Mouse (Mus musculus) kidney, embryonic 15.5 days (tissue): ENCODE data around the gene Llgl1. TPM values are rescaled to one million over a fixed set of nuclear protein-coding genes. Genes with fewer than 3 reads are reported as not detected.

Source experiments
- ATAC-seq: fragments of 200-750 bp; cut with Nextera tagmentation; replicated peaks from 2 replicates; pipeline ENCODE4 v1.8.0; 2017; ENCODE audit warnings: moderate TSS enrichment; ENCODE audit not compliant: low FRiP score
- H3K27ac ChIP-seq: fragments of 300-500 bp; sonication (generic); 2 replicates; pipeline ENCODE4 v1.5.1; 2015; ENCODE audit warnings: mild to moderate bottlenecking, inconsistent platforms
- H3K27me3 ChIP-seq: fragments of 300-500 bp; sonication (generic); 2 replicates; pipeline ENCODE4 v1.6.1; 2015; ENCODE audit warnings: inconsistent platforms
- H3K36me3 ChIP-seq: fragments of 300-500 bp; sonication (generic); 2 replicates; pipeline ENCODE4 v1.6.1; 2015; ENCODE audit warnings: inconsistent platforms
- H3K4me1 ChIP-seq: fragments of 300-500 bp; sonication (generic); 2 replicates; pipeline ENCODE4 v1.6.1; 2015; ENCODE audit warnings: inconsistent platforms
- H3K4me2 ChIP-seq: fragments of 300-500 bp; sonication (generic); 2 replicates; pipeline ENCODE4 v1.6.1; 2015; ENCODE audit warnings: moderate library complexity, mild to moderate bottlenecking, inconsistent platforms
- H3K4me3 ChIP-seq: fragments of 300-500 bp; sonication (generic); replicated peaks from 2 replicates; pipeline ENCODE4 v1.5.1; 2015; ENCODE audit warnings: mild to moderate bottlenecking, inconsistent platforms
- H3K9ac ChIP-seq: fragments of 300-500 bp; sonication (generic); 2 replicates; pipeline ENCODE4 v1.6.1; 2015; ENCODE audit warnings: mild to moderate bottlenecking, inconsistent platforms
- H3K9me3 ChIP-seq: fragments of 300-500 bp; sonication (generic); replicated peaks from 2 replicates; pipeline ENCODE4 v1.6.1; 2016; ENCODE audit warnings: inconsistent platforms
- WGBS: fragments of 180-500 bp; shearing (Covaris S2); methylation state at CpG from one replicate; pipeline ENCODE4 v1.1.7; 2015; ENCODE audit warnings: mixed read lengths; 5-methylcytosine and 5-hydroxymethylcytosine counted together
- polyA plus RNA-seq: library from polyadenylated mRNA; unstranded; fragments of >200 nt; fragmentation: Nextera tagmentation; extraction: Ambion mirVana; gene quantifications from 2 replicates; pipeline ENCODE4 v1.2.1, GENCODE M21; 2015

Llgl1 gene
- polyA plus RNA-seq = 52.6 and 61.4 TPM in 2 replicates

DNA sequence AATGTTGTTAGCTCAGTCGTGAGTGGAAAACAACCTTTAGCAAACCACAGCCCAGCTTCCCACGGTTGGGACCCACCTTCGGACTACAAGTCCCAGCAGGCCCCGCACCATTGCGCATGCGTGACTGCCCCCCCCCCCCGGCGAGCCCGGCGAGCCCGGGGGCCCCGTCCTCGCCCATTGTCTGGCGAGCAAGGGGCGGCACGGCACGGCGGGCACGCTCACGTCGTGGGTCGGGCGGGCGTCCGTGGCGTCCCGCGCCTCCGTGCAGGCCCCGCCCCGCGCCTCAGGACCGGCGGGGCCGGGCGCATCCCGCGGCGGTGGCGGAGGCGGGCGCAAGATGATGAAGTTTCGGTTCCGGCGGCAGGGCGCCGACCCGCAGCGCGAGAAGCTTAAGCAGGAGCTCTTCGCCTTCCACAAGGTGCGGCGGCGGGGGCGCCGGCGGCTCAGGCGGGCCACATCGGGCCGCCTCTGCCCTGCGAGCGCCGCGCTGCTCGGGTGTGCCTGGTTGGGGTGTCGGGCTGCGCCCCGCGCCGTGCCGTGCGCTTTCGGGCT, at the start of gene Llgl1:
Gene Llgl1, plus strand, starts transcription at position 200 of the 552 bp plus-strand sequence.
- under 1% methylated on average over 55 of the region's 73 CpGs for WGBS

DNA sequence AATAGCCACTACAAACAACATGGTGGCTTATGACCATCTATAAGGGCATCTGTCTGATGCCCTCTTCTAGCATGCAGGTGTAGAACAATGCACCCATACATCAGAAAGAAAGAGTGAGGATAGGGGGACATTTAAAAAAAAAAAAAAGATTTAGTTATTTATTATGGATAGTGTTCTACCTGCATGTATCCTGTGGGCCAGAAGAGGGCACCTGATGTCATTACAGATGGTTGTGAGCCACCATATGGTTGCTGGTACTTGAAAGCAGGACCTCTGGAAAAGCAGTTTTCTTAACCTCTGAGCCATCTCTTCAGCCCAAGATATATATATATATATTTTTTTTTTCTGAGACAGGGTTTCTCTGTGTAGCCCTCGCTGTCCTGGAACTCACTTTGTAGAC, 3.4 kb upstream of the Llgl1 start:
- WGBS = 65% methylated on average over 1 of the region's 1 CpGs

More for the DNA sequence above, at the start of gene Llgl1:
- Histone ChIP-seq H3K9me3 (no peaks in the 10 kb centered on the region), H3K4me2 (peak within 1 kb of the TSS; percentile 65), H3K27ac (peak within 1 kb of the TSS; percentile 95), H3K4me1 (peaks cover 37% of the 10 kb centered on the region), H3K9ac (peak within 1 kb of the TSS; percentile 87), H3K27me3 (no peaks in the 10 kb centered on the region), H3K36me3 (peaks cover 5% of the 10 kb centered on the region; the same call in 1 of the 2 replicates), H3K4me3 (peak within 1 kb of the TSS; percentile 89)
- peak; percentile 92 for ATAC-seq

DNA sequence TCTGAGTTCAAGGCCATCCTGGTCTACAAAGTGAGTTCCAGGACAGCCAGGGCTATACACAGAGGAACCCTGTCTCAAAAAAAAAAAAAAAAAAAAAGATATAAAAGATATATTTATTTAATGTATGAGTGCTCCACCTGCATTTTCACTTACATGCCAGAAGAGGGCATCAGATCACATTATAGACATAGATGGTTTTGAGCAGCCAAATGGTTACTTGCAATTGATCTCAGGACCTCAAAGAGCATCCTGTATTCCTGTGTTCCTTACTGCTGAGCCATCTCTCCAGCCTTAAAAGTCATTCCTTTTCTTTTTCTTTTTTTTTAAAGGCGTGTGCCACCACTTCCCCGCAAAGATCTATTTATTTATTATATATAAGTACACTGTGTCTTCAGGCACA, 2.0 kb upstream of the Llgl1 start:
- Histone ChIP-seq H3K4me2 (no peak overlapping the region), H3K27ac (no peak overlapping the region), H3K9me3 (no peaks in the 10 kb centered on the region), H3K4me1 (peaks cover 31% of the 10 kb centered on the region), H3K9ac (no peak overlapping the region), H3K4me3 (no peak overlapping the region), H3K27me3 (no peaks in the 10 kb centered on the region), H3K36me3 (no peaks in the 10 kb centered on the region)
- no peak for ATAC-seq
- WGBS = 82% methylated on average over 2 of the region's 2 CpGs

More for the DNA sequence above, 3.4 kb upstream of the Llgl1 start:
- no peak for ATAC-seq
- Histone ChIP-seq H3K4me3 (no peak overlapping the region), H3K9me3 (no peaks in the 10 kb centered on the region), H3K27me3 (no peaks in the 10 kb centered on the region), H3K4me1 (peaks cover 20% of the 10 kb centered on the region), H3K4me2 (no peak overlapping the region), H3K9ac (no peak overlapping the region), H3K27ac (no peak overlapping the region), H3K36me3 (no peaks in the 10 kb centered on the region)

DNA sequence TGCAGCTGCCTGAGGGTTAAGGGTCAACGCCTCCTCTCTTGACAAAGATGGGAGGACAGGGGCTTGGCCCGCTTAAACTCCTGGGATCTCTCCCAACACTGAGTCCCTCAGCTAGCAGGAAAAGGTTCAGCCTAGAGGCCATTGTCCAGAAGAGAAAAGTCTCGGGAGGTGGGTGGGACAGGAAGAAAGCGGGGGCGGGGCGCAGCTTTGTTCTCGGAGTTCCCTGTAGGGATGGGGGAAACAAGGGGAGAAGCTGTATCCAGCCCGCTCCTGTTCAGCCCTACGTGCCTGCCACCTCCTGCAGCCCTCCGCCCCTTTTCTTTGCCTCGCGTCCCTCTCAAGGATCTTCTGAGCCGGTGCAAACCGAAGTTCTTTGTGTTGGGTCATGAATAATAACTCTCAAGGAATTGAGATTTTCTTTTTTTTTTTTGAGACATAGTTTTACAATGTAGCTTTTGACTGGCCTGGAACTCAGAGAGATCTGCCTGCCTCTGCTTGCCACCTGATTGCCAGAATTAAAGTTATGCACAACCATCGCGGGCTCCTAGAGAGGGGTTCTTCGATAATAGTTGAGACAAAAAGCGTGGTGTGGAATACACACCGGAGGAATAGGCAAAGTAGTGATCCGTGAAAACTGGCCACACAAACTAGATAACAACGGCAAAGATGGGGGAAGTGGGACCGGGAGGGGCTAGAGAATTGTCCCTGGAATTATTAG, 558 bp upstream of the Llgl1 start:
- peak; percentile 63 for ATAC-seq
- no peaks in the 10 kb centered on the region for H3K27me3 ChIP-seq
- H3K27ac ChIP-seq = peak overlapping the region; percentile 95
- H3K4me1 ChIP-seq = peaks cover 37% of the 10 kb centered on the region
- H3K4me3 ChIP-seq = peak overlapping the region; percentile 89
- H3K36me3 ChIP-seq = no peaks in the 10 kb centered on the region
- 3% methylated on average over 22 of the region's 22 CpGs for WGBS
- peak overlapping the region; percentile 65 for H3K4me2 ChIP-seq
- H3K9ac ChIP-seq = peak overlapping the region; percentile 87
- H3K9me3 ChIP-seq = no peaks in the 10 kb centered on the region

DNA sequence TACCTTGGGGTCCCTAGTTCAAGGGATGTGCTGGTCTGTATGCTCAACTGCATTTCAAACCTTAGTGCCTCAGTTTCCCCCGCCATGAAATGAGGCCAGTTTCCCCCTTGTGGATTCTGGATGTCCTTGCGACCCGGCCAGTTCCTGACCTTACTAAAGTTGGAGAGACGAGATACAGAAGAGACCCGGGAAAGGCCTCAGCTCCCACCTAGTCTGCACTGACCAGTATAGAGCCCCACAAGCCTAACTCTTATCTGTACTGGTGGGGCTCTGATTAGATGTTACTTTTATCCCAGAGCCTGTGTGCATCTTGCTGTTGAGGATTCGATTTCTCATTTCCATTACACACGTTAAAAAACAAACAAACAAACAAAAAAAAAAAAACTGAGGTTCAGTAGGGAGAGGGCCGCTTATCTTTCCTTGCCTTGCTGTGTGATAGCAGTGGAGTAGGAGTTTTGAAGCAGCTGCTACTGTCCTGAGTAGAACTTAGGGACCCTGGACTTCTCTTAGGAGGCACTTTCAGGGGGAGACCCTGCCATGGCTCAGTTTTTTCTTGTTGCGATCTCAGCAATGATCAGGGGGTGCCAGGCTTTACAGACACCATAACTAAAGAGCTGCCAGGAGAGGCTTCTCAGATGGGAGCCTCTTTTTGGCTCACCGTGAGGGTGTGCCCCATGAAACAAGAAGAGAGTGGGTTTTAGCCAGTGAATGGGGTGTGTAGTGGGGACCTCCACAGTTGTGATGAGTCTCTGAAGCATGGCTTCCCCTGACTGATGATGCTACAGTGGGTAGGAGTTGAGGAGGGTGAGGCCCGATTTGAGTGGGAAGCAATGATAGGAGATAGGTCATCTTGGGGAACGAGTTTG, 1.0 kb downstream of the Llgl1 start:
- Histone ChIP-seq H3K27ac (peak overlapping the region; percentile 95; the same call in 1 of the 2 replicates), H3K27me3 (no peaks in the 10 kb centered on the region), H3K9ac (peak overlapping the region; percentile 87), H3K9me3 (no peaks in the 10 kb centered on the region), H3K36me3 (peaks cover 14% of the 10 kb centered on the region; the same call in 1 of the 2 replicates), H3K4me2 (peak overlapping the region; percentile 65), H3K4me3 (peak overlapping the region; percentile 89), H3K4me1 (peaks cover 37% of the 10 kb centered on the region)
- 25% methylated on average over 12 of the region's 12 CpGs for WGBS
- no peak for ATAC-seq

DNA sequence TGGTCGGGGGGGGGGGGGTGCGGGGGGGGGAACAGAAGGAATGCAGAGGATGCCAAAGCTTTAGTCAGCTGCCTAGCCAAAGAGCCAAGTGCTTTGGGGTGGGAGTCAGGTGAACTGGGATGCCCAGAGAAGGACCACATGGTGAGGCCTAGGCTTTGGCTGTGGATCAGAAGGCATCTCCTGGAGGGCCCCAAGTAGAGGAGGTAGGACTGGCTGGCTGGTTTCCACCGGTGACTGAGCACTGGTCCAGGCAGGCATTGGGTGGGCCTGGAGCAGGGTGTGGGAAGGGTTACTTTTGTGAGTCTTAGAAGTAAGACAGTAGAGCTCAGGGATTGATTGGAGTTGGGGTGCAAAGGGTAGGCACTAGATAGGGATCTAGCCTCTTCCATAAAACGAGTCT, 2.1 kb downstream of the Llgl1 start:
- no peak for ATAC-seq
- 0 out of 2 replicates have a peak overlapping the region, but pooled peaks have one; percentile 8 for H3K4me2 ChIP-seq
- H3K4me3 ChIP-seq = no peak overlapping the region
- no peaks in the 10 kb centered on the region for H3K9me3 ChIP-seq
- H3K9ac ChIP-seq = no peak overlapping the region
- peaks cover 37% of the 10 kb centered on the region for H3K4me1 ChIP-seq
- no peaks in the 10 kb centered on the region for H3K27me3 ChIP-seq
- H3K27ac ChIP-seq = no peak overlapping the region
- WGBS = 66% methylated on average over 4 of the region's 4 CpGs
- peaks cover 25% of the 10 kb centered on the region for H3K36me3 ChIP-seq

DNA sequence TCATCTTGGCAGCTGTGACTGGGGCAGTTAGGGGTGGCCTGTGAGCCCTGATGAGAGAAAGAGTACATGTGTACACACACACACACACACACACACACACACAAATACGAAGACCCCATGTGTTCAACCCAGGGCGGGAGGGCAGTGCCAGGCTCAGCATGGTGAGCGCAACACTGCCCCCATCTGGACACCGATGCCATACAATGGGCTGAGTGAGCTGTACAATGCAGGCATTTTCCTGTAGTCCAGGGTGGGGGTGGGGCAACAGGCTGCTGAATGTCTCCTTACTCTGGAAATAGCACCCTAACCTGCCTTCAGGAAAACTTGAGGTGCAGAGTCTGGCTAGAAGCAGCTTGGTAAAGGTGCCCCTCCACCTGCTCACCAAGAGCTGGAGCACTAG, 3.6 kb downstream of the Llgl1 start:
- 36% methylated on average over 4 of the region's 4 CpGs for WGBS
- ATAC-seq = no peak
- H3K9me3 ChIP-seq = no peaks in the 10 kb centered on the region
- no peak overlapping the region for H3K4me3 ChIP-seq
- H3K4me1 ChIP-seq = peaks cover 41% of the 10 kb centered on the region
- peaks cover 40% of the 10 kb centered on the region for H3K36me3 ChIP-seq
- no peak overlapping the region for H3K27ac ChIP-seq
- no peaks in the 10 kb centered on the region for H3K27me3 ChIP-seq
- H3K4me2 ChIP-seq = no peak overlapping the region
- no peak overlapping the region for H3K9ac ChIP-seq

DNA sequence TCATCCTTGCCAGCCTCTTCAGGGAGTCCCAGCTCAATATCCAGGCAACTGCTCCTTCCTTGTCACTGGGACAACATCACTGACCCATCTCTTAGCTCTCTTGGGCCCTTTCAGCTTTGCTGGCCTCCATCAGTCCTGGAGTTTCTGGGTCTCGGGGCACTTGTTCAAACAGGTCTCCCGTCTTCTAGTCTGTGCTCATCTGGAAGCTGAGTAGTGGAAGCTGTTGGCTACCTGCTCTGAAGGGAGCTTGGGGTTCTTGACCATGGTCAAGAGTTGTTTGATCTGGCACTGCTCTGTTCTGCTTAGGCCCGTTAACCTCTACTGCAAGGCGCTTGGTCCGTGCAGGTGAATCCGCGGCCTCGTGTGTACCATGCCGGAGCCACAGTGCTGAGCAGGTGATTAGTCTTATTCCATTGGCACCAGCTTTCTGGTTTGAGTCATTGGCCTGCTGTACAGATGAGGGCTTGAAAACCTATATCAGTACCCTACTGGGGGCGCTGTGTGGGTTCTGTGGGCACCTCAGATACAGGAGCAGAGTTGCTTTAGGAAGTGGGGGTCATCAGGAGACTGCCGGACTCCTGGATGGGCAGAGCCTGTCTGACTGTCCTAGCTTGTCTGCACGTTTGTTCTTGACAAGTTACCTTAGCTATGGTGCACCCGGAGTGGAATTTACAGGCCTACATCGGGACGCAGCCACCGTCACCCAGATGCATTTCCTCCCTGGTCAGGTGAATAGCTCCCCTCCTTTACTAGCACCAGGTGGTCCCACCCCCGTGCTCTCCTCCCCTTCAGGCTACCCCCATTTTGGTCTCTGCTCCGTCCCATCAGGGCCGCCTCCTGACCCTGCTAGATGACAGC, 4.7 kb downstream of the Llgl1 start:
- Histone ChIP-seq H3K9me3 (no peaks in the 10 kb centered on the region), H3K4me2 (no peak overlapping the region), H3K9ac (no peak overlapping the region), H3K4me1 (peaks cover 31% of the 10 kb centered on the region), H3K36me3 (peaks cover 51% of the 10 kb centered on the region), H3K27me3 (no peaks in the 10 kb centered on the region), H3K27ac (no peak overlapping the region), H3K4me3 (no peak overlapping the region)
- 93% methylated on average over 19 of the region's 19 CpGs for WGBS
- no peak for ATAC-seq

DNA sequence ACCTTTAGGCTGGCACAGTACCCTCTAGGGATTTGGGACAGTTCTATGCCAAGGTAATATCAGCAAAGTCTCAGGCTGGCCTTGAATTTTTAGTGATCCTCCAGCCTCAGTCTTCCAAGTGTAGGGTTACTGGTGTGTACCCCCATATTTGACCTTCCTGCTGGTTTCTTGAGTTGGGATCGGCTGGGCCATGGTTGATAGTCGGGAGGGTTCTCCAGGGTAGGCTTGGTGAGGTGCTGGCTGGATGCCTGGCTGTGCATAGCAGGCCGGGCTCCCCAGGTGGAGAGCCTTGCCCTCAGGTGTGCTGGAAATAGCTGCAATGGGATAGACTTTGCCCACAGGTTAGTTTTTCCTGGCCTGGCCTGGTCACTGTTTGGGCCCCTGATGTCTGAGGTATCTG, 5.7 kb downstream of the Llgl1 start:
- Histone ChIP-seq H3K4me2 (no peak overlapping the region), H3K36me3 (peaks cover 61% of the 10 kb centered on the region), H3K27ac (no peak overlapping the region), H3K9me3 (no peaks in the 10 kb centered on the region), H3K9ac (no peak overlapping the region), H3K4me3 (no peak overlapping the region), H3K4me1 (peaks cover 30% of the 10 kb centered on the region), H3K27me3 (no peaks in the 10 kb centered on the region)
- WGBS = 92% methylated on average over 3 of the region's 3 CpGs
- ATAC-seq = no peak

DNA sequence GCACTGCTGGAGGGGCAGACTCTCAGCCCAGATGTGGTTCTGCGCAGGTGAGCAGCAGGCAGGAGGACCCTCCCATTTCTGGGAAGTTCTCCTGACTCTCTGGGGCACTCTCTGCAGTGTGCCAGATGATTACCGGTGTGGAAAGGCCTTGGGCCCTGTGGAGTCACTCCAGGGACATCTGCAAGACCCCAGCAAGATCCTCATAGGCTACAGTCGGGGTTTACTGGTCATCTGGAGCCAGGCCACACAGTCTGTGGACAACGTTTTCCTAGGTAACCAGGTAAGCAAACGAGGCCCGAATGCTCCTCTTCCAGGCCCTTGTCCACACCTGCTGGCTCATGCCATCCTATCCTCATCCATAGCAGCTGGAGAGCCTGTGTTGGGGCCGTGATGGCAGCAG, 6.6 kb downstream of the Llgl1 start:
- Histone ChIP-seq H3K4me1 (peaks cover 22% of the 10 kb centered on the region), H3K27me3 (no peaks in the 10 kb centered on the region), H3K27ac (no peak overlapping the region), H3K4me2 (no peak overlapping the region), H3K9ac (no peak overlapping the region), H3K9me3 (no peaks in the 10 kb centered on the region), H3K4me3 (no peak overlapping the region), H3K36me3 (peaks cover 69% of the 10 kb centered on the region)
- ATAC-seq = no peak
- WGBS = 94% methylated on average over 7 of the region's 7 CpGs

DNA sequence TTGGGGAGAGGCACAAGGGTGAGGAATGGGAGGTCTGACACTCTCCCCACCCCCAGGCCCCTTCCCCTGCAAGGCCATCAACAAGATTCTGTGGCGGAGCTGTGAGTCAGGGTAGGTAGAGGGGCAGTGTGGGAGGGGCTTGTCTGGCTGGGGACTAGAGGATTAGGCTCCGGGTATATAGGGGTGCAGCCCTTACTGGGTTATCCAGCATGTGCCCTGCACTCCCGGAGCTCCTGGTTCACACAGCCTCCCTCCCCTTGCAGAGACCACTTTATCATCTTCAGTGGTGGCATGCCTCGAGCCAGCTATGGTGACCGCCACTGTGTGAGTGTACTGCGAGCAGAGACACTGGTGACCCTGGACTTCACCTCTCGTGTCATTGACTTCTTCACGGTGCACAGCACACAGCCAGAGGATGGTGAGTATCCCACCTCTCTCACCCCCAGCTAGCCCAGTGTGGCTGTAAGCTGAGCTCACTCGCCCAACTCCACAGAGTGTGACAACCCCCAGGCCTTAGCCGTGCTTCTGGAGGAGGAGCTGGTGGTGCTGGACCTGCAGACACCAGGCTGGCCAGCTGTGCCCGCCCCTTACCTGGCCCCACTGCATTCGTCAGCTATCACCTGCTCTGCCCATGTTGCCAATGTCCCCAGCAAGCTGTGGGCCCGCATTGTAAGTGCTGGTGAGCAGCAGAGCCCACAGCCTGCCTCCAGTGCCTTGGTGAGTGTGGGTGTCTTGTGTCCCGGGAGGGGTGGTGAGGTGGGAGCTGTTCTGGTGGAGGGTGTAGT, 7.4 kb downstream of the Llgl1 start:
- no peaks in the 10 kb centered on the region for H3K9me3 ChIP-seq
- H3K4me3 ChIP-seq = no peak overlapping the region
- peaks cover 15% of the 10 kb centered on the region for H3K4me1 ChIP-seq
- peaks cover 77% of the 10 kb centered on the region for H3K36me3 ChIP-seq
- H3K27me3 ChIP-seq = no peaks in the 10 kb centered on the region
- no peak for ATAC-seq
- H3K9ac ChIP-seq = no peak overlapping the region
- WGBS = 68% methylated on average over 14 of the region's 14 CpGs
- no peak overlapping the region for H3K4me2 ChIP-seq
- no peak overlapping the region for H3K27ac ChIP-seq
